Mouse (Mus musculus): Measurements from ENCODE around the gene Zfp106.

GRCm38 (mm10) chr2:120561524-120561923, 2.1 kb downstream of the Zfp106 start:
- TF ChIP-seq CTCF (IDR thresholded peaks at IDR 0.05; ENCODE audit: low read depth) (no peak), EP300 (IDR thresholded peaks at IDR 0.05; ENCODE audit: low read depth) (no peak)

Data from heart, postnatal 0 days (tissue).